Mouse (Mus musculus): ENCODE measurements around the gene Gm42878. TPM values are rescaled to one million over a fixed set of nuclear protein-coding genes. Genes with fewer than 3 reads are reported as not detected.

The Gm42878 gene
- polyA plus RNA-seq, 1 experiment from 2014 or later = not detected

GRCm38 (mm10) chr5:121586400-121587039 lies 41.2 kb upstream of the Gm42878 start:
- Histone ChIP-seq H3K4me2 (ENCODE audit: low read depth, low read length) (no peak overlapping the region), H3K36me3 (ENCODE audit: control insufficient read depth, insufficient read depth, low read length) (no peaks in the 10 kb centered on the region), H3K27me3 (ENCODE audit: control insufficient read depth, insufficient read depth, low read length) (no peaks in the 10 kb centered on the region), H3K9me3 (ENCODE audit: control insufficient read depth, low read length) (no peaks in the 10 kb centered on the region), H3K4me3 (ENCODE audit: low read depth, low read length) (no peak overlapping the region), H3K27ac (ENCODE audit: low read depth, low read length) (no peak overlapping the region), H3K9ac (replicated peaks; ENCODE audit: low read depth, low read length) (no peak overlapping the region), H3K4me1 (ENCODE audit: control insufficient read depth, insufficient read depth, low read length) (no peaks in the 10 kb centered on the region; the same call in 1 of the 2 replicates)
- WGBS = 76% methylated on average over 6 of the region's 6 CpGs
- no peak for ATAC-seq (ENCODE audit: low read depth)

GRCm38 (mm10) chr5:121585699-121586098 lies 40.4 kb upstream of the Gm42878 start:
- Histone ChIP-seq H3K36me3 (ENCODE audit: control insufficient read depth, insufficient read depth, low read length) (no peaks in the 10 kb centered on the region), H3K4me2 (ENCODE audit: low read depth, low read length) (no peak overlapping the region), H3K27me3 (ENCODE audit: control insufficient read depth, insufficient read depth, low read length) (no peaks in the 10 kb centered on the region), H3K4me1 (ENCODE audit: control insufficient read depth, insufficient read depth, low read length) (no peaks in the 10 kb centered on the region; the same call in 1 of the 2 replicates), H3K4me3 (ENCODE audit: low read depth, low read length) (no peak overlapping the region), H3K9ac (replicated peaks; ENCODE audit: low read depth, low read length) (no peak overlapping the region), H3K9me3 (ENCODE audit: control insufficient read depth, low read length) (no peaks in the 10 kb centered on the region), H3K27ac (ENCODE audit: low read depth, low read length) (no peak overlapping the region)
- 81% methylated on average over 5 of the region's 5 CpGs for WGBS
- no peak for ATAC-seq (ENCODE audit: low read depth)

DNA sequence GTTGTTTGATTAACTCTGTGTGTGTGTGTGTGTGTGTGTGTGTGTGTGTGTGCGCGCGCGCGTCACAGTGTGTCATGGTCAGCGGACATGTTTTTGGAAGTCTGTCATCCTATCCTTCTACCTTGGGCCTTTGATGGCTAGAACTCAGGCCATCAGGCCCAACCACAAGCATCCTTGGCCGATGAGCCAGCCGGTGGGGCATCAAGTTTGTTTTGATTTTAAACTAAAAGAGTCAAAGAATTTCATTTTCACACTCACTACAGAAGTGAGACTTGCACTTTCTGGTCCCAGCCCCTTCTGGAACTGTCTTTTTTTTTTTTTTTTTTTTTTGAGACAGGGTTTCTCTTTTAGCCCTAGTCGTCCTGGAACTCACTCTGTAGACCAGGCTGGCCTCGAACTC lies 39.7 kb upstream of the Gm42878 start:
- Histone ChIP-seq H3K27me3 (ENCODE audit: control insufficient read depth, insufficient read depth, low read length) (no peaks in the 10 kb centered on the region), H3K9me3 (ENCODE audit: control insufficient read depth, low read length) (no peaks in the 10 kb centered on the region), H3K4me1 (ENCODE audit: control insufficient read depth, insufficient read depth, low read length) (no peaks in the 10 kb centered on the region; the same call in 1 of the 2 replicates), H3K4me3 (ENCODE audit: low read depth, low read length) (no peak overlapping the region), H3K36me3 (ENCODE audit: control insufficient read depth, insufficient read depth, low read length) (0 out of 2 replicates have a peak, but pooled peaks cover 1% of the 10 kb centered on the region), H3K4me2 (ENCODE audit: low read depth, low read length) (no peak overlapping the region), H3K27ac (ENCODE audit: low read depth, low read length) (no peak overlapping the region), H3K9ac (replicated peaks; ENCODE audit: low read depth, low read length) (no peak overlapping the region)
- ATAC-seq (ENCODE audit: low read depth) = no peak
- 93% methylated on average over 10 of the region's 10 CpGs for WGBS

DNA sequence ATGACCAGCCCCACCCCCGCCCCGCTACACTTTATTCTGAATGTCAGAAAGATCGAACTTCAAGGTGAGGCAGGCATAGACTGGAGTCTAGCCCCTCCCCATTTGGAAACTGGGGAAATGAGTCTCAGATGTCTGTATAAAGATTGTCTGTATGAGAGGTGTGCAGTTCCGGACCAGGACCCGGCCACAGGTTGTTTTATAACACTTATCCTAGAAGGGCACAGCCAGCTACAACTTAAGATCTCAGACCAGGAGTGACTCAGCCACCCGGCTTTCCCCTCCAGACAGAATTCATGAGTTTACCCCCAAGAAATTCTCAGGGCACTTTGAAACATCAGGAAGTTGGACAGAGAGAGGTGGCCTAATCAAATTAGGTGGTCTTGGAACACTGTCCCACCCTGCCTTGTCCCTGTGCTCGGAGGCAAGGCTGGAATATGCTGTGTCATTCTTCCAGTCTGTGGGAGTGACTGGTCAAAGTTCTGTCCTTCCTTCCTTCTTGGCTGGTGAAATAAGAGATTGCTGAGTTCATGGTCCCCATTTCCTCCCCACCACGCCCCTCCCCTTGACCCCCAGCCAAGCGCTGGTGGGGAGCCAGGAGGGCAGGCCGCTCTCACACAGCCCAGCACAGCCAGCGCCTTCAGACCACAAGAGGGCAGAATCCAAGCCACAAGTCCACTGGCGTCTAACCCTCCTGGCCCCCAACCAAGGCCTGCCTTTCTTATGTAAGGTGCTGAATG lies 38.7 kb upstream of the Gm42878 start:
- no peak for ATAC-seq (ENCODE audit: low read depth)
- Histone ChIP-seq H3K36me3 (ENCODE audit: control insufficient read depth, insufficient read depth, low read length) (peaks cover 10% of the 10 kb centered on the region; the same call in 1 of the 2 replicates), H3K4me2 (ENCODE audit: low read depth, low read length) (no peak overlapping the region), H3K4me3 (ENCODE audit: low read depth, low read length) (no peak overlapping the region), H3K9ac (replicated peaks; ENCODE audit: low read depth, low read length) (no peak overlapping the region), H3K27me3 (ENCODE audit: control insufficient read depth, insufficient read depth, low read length) (no peaks in the 10 kb centered on the region), H3K27ac (ENCODE audit: low read depth, low read length) (no peak overlapping the region), H3K4me1 (ENCODE audit: control insufficient read depth, insufficient read depth, low read length) (no peaks in the 10 kb centered on the region; the same call in 1 of the 2 replicates), H3K9me3 (ENCODE audit: control insufficient read depth, low read length) (no peaks in the 10 kb centered on the region)
- 58% methylated on average over 12 of the region's 12 CpGs for WGBS

DNA sequence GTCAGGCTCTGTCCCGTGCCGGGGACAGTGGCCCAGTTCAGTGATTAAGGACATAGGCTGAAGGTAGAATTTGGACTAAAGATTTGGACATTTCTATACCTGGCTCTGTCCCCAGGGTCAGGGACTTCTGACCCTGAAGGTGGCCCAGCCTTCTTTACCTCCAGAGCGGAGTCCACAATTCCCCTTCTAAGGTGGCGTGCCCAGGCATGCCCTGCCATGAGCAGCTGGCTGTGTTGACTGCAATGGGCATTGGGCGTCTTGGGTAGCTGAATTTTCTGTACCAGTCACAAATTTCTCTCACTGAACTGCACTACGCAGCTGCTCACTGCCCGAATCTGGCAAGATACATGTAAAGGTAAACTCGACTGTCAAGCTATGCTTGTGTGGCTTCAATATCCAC lies 36.7 kb upstream of the Gm42878 start:
- peaks cover 10% of the 10 kb centered on the region; the same call in 1 of the 2 replicates for H3K36me3 ChIP-seq (ENCODE audit: control insufficient read depth, insufficient read depth, low read length)
- no peak overlapping the region for H3K4me2 ChIP-seq (ENCODE audit: low read depth, low read length)
- no peaks in the 10 kb centered on the region for H3K9me3 ChIP-seq (ENCODE audit: control insufficient read depth, low read length)
- H3K4me1 ChIP-seq (ENCODE audit: control insufficient read depth, insufficient read depth, low read length) = no peaks in the 10 kb centered on the region; the same call in 1 of the 2 replicates
- no peak overlapping the region for H3K27ac ChIP-seq (ENCODE audit: low read depth, low read length)
- H3K27me3 ChIP-seq (ENCODE audit: control insufficient read depth, insufficient read depth, low read length) = no peaks in the 10 kb centered on the region
- H3K9ac ChIP-seq (replicated peaks; ENCODE audit: low read depth, low read length) = no peak overlapping the region
- H3K4me3 ChIP-seq (ENCODE audit: low read depth, low read length) = no peak overlapping the region
- ATAC-seq (ENCODE audit: low read depth) = no peak
- 93% methylated on average over 8 of the region's 8 CpGs for WGBS

DNA sequence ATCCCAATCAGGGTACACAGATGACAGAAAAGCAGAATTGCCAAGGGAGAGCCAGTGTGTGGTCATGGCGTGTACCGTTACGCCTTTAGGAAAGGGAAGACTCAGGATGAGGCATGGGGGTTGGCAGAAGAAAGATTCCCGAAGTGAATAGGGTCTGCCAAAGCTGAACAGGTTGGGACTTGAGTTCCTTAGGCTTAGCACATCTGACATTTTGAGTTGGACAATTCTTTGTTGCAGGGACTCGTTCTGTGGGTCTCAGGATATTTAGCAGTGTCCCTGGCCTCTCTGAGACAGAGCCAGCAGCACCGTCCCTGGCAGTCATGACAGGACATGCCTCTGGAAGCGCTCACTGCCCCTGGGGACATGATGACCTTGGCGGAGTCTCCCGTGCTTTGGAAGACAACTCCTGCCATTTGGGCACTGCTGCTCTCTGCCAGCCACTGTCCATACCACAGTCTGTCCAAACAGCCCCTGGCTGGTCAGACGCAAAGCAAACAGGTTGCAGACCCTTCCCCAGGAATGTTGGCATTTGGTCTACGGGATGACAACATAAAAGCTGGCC lies 31.7 kb upstream of the Gm42878 start:
- 90% methylated on average over 11 of the region's 11 CpGs for WGBS
- Histone ChIP-seq H3K4me1 (ENCODE audit: control insufficient read depth, insufficient read depth, low read length) (no peaks in the 10 kb centered on the region), H3K27me3 (ENCODE audit: control insufficient read depth, insufficient read depth, low read length) (no peaks in the 10 kb centered on the region), H3K4me3 (ENCODE audit: low read depth, low read length) (no peak overlapping the region), H3K36me3 (ENCODE audit: control insufficient read depth, insufficient read depth, low read length) (peaks cover 23% of the 10 kb centered on the region), H3K27ac (ENCODE audit: low read depth, low read length) (no peak overlapping the region), H3K9ac (replicated peaks; ENCODE audit: low read depth, low read length) (no peak overlapping the region), H3K9me3 (ENCODE audit: control insufficient read depth, low read length) (no peaks in the 10 kb centered on the region), H3K4me2 (ENCODE audit: low read depth, low read length) (no peak overlapping the region)
- ATAC-seq (ENCODE audit: low read depth) = no peak

DNA sequence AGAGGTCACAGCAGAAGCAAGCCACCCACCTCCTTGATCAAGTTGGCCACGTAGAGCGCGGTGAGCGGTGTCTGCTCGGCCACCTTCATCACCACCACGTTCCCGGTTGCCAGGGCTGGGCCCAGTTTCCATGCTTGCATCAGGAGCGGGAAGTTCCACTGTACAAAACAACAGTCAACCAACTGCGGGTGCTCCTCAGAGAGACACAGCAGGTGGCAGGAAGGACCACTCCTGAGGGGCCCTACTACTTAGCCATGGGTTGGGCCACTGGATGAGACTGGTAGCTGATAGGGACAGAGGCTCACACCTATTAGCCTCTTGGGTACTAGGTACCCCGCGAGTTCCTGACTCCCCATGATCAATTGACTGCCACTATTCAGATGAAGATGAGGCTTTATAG lies 30.6 kb upstream of the Gm42878 start:
- no peak overlapping the region for H3K9ac ChIP-seq (replicated peaks; ENCODE audit: low read depth, low read length)
- H3K4me1 ChIP-seq (ENCODE audit: control insufficient read depth, insufficient read depth, low read length) = no peaks in the 10 kb centered on the region
- no peak overlapping the region for H3K4me2 ChIP-seq (ENCODE audit: low read depth, low read length)
- H3K27ac ChIP-seq (ENCODE audit: low read depth, low read length) = no peak overlapping the region
- ATAC-seq (ENCODE audit: low read depth) = no peak
- no peaks in the 10 kb centered on the region for H3K27me3 ChIP-seq (ENCODE audit: control insufficient read depth, insufficient read depth, low read length)
- no peaks in the 10 kb centered on the region for H3K9me3 ChIP-seq (ENCODE audit: control insufficient read depth, low read length)
- no peak overlapping the region for H3K4me3 ChIP-seq (ENCODE audit: low read depth, low read length)
- peaks cover 26% of the 10 kb centered on the region for H3K36me3 ChIP-seq (ENCODE audit: control insufficient read depth, insufficient read depth, low read length)
- 93% methylated on average over 11 of the region's 11 CpGs for WGBS

DNA sequence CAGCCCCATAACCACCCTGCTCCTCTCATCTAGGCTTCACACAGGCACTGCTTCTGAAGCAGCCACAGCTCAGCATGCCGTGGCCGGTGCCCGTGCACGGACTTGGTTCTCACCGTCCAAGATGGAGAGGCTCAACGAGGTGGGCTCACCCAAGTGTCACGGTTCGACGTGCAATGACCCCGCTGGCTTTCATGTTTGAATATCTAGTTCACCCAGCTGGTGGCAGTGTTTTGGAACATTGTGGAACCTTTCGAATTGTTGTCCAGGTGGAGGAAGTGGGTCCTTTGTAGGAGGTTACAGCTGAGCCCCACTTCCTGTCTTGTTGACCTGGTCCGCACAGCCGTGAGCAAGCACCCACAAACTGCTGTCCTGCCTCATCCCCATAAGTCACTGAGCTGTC lies 28.9 kb upstream of the Gm42878 start:
- H3K27me3 ChIP-seq (ENCODE audit: control insufficient read depth, insufficient read depth, low read length) = no peaks in the 10 kb centered on the region
- no peak overlapping the region for H3K4me3 ChIP-seq (ENCODE audit: low read depth, low read length)
- 94% methylated on average over 13 of the region's 13 CpGs for WGBS
- no peaks in the 10 kb centered on the region for H3K4me1 ChIP-seq (ENCODE audit: control insufficient read depth, insufficient read depth, low read length)
- no peak overlapping the region for H3K27ac ChIP-seq (ENCODE audit: low read depth, low read length)
- H3K36me3 ChIP-seq (ENCODE audit: control insufficient read depth, insufficient read depth, low read length) = peaks cover 16% of the 10 kb centered on the region
- H3K9ac ChIP-seq (replicated peaks; ENCODE audit: low read depth, low read length) = no peak overlapping the region
- no peaks in the 10 kb centered on the region for H3K9me3 ChIP-seq (ENCODE audit: control insufficient read depth, low read length)
- no peak for ATAC-seq (ENCODE audit: low read depth)
- H3K4me2 ChIP-seq (ENCODE audit: low read depth, low read length) = no peak overlapping the region

- Histone ChIP-seq H3K9me3 (ENCODE audit: control insufficient read depth, low read length) (no peaks in the 10 kb centered on the region), H3K4me2 (ENCODE audit: low read depth, low read length) (no peak overlapping the region), H3K27me3 (ENCODE audit: control insufficient read depth, insufficient read depth, low read length) (no peaks in the 10 kb centered on the region), H3K27ac (ENCODE audit: low read depth, low read length) (no peak overlapping the region), H3K4me3 (ENCODE audit: low read depth, low read length) (no peak overlapping the region), H3K36me3 (ENCODE audit: control insufficient read depth, insufficient read depth, low read length) (peaks cover 16% of the 10 kb centered on the region), H3K4me1 (ENCODE audit: control insufficient read depth, insufficient read depth, low read length) (no peaks in the 10 kb centered on the region), H3K9ac (replicated peaks; ENCODE audit: low read depth, low read length) (no peak overlapping the region)
- 77% methylated on average over 1 of the region's 1 CpGs for WGBS
- no peak for ATAC-seq (ENCODE audit: low read depth)
Measured at GRCm38 (mm10) chr5:121570787-121571186, 25.5 kb upstream of the Gm42878 start.
